Mouse (Mus musculus) testis, postnatal 14 days (tissue): Measurements from ENCODE around the gene Mdh2.
A peak's percentile ranks its signal among the peaks of the same experiment; 100 is the strongest.

Source experiments
- DNase-seq: peaks from one replicate; pipeline ENCODE4 v3.0.0; 2021; ENCODE audit warnings: low spot score

The Mdh2 gene

DNA sequence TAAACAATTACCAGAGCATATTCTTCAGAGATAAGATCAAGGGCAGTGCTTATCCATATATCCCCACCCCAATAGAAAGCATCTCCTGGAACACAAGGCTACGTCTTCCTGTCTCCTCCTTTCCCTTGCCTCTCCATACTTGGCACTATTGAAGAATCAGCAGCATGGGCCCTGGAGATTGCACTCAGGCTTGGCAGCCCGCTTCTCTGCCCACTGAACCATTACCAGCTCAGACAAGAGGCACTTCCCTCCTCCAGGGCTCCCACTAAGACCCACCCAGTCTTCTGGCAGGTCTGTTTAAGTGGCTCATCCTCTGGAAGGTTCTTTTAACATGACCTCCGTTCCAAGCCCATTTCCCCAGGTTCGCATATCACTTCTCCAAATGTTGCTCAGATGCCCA lies 1.7 kb upstream of the Mdh2 start:
- DNase-seq, result no peak

DNA sequence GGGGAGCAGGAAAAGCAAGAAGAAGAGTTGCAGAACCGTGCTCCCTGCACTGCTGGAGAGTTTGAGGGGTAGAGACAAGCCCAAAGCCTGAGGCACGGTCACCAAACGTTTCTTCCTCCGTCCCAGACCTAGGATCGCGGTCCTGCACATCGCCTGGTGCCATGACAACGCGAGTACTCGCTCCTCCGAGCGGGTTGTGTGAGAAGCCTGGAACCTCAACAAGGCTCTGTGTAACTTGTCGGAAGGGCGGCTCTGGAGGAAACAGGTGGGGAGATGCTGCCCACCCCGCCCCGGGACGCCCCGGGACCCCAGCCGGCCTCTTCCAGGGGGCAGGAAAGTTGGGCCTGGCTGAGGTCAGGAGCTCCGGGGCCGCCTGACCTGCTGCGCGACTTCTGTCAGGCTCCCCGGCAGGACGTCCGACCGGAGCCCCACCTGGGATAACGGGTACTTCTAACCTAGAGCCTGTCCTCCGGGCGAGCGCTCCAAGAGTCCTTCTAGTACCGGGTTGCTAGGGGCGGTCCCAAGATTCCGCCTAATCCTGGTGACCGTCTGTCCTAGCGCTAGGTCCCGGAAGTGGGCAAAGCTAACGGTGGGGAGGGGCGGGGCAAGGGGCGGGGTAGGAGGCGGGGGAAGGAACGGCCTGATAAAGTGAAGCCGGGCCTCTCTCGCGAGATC lies 347 bp upstream of the Mdh2 start, which contains the start of gene Styxl1:
TSS of gene Styxl1 (minus strand) at position 590 of the 675 bp plus-strand sequence.
- DNase-seq, result no peak

DNA sequence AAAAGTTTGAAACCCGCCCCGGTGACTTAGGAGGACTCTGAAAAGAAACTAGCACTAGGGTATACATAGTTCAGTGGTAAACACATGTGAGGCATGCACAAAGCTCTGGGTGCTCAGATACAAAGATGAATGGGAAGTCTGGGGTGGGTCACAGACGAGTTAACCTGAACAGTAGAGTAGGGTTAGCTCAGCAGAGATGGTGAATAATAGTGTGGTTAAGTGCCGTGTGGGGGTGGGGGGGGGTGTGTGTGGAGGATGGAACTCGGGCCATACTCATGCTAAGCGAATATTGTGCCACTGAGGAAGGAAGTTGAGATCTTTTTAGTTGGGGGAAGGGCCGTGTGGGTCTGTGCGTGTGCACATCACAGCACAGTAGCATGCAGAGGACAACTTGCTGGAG lies 2.1 kb downstream of the Mdh2 start:
- no peak for DNase-seq

DNA sequence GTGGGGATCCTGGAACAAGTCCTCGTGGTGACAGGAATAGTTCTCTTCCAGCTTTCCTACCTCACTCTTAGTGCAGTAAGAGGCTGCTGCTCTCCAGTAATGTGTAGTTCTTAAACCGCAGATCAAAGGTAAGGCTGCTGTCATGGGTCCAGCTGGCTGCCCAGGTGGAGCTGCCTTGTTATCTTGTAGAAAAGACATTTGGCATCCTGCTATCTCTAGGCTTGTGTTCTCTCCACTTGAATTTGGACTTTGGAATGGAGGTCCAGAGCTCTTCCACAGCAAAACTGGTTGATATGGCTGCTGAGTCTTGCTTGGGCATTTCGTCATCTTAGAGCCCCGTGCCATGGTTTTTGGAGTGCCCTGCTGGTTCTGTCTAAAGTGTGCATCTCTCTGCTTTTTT lies 4.6 kb downstream of the Mdh2 start:
- DNase-seq, result no peak

DNA sequence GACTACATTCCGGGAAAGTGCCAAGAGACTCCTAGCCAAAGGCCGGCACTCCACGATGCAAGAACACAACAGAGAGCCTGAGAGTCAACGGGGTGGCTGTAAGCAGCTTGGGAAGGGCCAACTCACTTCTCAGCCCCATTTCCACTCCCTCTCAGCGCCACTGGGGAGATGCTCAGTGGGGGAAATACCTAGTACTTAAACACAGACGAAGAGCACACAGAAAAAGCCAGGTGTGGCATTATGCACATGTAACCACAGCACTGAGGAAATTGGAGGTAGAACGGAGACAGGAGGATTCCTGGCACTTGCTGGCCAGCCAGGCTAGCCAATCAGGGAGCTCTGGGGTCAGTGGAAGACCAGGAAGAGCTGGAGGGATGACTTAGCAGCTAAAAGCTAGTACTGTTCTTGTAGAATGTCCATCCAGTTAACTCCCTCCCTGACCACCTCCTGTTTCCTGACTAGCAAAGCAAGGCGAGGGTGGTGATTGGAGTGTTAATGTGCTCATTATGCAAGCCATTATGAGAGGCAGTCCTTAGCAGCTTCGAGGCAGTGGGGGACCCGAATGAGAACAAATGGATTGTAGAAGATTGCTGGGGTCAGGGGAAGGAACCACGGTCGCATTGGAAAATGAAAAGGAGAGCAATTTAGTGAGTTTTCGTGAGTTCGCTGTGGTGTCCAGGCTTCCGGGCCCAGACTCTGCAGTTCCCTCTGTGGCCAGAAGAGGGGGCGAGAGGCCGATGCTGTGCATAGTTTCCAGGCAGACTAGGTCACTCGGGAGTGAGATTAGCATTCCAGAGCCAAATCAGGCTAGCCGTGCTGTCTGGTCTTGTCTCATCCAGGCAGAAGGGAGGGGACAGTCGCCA lies 15.9 kb downstream of the Mdh2 start:
- DNase-seq, result peak; percentile 75

DNA sequence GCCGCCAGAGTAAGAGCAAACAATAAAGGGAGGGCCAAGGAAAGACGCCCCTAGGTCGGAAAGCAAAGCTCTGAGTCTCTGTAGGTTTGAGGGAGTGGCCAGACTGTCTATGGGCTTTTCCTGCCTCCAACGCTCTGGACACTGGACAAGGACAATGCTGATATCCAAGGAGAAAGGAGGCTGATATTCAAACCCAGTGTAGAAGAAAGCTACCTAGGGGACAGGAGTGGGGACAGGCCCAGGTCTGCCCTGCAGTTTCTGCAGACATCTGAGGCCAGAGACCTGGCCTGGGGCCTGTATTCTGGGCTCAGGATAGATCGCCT lies 16.5 kb downstream of the Mdh2 start:
- DNase-seq, result no peak

DNA sequence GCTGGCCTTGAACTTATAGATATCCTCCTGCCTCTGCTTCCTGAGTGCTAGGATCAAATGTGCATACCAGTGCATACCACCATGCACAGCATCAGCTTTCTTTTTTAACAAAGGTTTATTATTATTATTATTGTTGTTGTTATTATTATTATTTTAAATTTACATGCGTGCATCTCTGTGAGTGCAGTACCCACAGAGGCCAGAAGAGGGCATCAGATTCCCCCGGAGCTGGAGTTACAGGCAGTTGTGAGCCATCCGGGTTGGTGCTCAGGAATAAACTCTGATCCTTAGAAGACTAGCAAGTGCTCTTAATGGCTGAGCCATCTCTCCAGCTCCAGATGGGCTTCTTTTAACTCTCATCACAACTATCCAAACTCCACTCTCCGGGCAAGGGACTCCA lies 21.5 kb downstream of the Mdh2 start:
- DNase-seq, result no peak

DNA sequence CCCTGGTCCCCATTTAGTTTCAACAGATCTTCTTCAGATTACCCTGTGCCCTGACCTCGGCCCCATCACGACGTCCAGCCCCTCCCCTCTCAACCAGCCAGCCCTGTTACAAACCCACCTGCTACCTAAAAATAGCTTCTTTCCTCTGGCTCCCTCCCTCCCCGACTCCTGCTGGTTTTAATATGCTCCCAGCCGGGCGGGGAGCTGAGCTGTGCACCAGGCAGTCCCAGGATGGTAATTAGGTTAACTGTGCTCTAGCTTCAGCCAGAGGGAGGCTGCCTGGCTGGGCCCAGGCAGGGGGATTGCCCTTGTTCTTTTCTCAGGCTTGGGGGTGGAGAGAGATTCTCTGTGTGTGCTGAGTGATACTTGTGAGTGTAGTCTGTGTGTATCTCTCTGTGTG lies 22.6 kb downstream of the Mdh2 start:
- no peak for DNase-seq

DNA sequence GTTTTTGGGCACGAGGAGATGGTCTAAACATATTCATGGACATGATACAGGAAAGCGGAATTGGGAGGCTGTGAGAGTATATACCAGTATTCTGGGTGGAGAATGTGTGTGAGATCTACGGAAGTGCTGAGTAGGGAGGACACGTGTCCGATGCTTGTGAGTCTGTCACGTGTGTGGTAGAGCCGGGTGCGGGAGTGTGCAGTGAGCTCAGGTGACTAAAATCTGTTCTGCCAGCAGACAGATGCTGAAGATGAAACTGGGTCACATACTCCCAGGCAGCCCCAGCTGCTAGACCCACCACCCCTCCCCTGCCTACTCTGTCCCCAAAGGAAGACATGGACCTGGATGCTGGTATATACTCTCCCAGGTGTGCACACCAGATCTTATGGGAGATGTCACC lies 24.4 kb downstream of the Mdh2 start:
- DNase-seq, result no peak

DNA sequence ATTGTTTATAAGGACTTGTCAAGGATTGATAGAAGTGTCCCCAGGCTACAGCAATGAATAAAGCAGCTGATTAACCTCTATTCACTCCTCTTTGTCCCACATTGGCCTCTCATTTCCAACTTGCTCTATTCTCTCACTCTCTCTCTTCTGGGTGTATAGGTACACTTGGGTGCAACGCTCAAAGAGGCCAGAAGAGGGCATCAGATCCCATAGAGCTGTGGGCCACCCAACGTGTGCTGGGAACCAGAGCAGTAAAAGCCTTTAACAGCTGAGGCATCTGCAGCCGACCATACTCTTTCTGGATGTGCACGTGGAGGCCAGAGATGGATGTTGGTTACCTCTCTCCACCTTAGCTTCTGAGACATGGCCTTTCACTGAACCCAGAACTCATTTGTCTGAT lies 24.9 kb downstream of the Mdh2 start:
- no peak for DNase-seq

DNA sequence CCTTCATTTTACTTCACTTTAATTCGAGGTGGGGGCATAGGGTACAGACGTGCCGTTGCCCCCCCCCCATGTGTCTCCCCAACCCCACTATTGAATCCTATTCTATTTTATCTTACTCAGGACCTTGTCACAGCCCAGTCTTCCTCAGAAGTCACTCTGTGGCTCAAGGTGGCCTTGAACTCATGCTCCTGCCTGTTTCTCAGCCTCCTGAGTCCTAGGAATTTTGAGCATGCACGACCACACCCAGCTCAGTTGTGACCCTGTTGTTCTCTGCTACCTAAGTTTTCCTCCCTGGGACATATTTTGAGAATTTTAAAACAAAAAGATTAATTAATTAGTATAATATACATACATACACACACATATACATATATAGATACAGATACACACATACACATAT lies 25.4 kb downstream of the Mdh2 start:
- DNase-seq, result no peak

DNA sequence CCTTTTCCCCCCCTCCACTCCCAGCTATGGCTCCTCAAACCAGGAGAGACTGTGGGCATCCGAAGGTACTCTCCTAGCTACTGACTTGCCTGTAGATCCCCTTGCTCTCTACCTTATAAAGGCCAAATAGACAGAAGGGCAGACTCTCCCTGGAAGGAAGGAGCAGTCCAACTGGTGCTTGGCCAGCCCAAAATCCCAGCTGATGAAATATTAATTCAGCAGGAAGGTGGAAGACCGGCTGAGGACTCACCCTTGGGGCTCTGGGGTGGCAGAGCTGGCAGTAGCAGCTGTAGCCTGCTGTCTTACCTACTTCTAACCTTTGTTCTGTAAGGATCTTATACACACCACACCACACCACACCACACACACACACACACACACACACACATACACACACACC lies 26.5 kb downstream of the Mdh2 start:
- DNase-seq, result no peak

DNA sequence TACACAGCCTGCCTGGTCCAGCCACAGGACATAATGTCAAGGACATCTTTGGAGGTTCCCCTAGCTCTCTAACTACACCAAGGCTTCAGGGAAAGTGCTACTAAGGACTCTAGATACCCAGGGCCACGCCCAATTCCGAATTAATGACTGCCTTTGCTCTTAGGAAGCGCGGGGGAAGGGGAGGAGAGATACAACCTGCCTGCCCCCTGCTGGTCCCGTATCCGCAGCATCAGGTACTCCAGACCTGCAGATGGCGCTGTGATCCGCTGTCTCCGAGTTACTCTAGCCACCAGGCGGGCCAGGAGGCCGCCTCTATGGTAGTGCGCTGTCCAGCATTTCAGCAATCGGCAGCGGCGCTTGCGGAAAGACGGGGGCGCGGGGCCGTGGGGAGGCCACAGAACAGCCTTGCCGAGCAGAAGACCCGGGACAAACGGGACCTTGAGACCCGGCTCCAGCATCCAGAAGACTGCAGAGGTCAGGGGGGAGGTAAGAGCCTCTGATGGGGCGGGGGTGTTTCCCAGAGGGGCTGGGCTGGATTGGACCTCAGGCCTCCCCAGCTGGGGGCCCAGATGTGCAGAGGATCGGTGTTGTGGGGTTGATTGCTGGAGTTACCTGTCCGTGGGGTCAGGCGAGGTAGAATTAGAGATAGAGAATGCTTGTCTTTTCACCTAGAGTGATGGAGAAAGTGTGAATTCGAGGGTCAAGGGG lies 28.4 kb downstream of the Mdh2 start, which contains the start of gene Srrm3:
TSS of gene Srrm3 (plus strand) at position 336 of the 708 bp plus-strand sequence.
- DNase-seq, result peak; percentile 89

DNA sequence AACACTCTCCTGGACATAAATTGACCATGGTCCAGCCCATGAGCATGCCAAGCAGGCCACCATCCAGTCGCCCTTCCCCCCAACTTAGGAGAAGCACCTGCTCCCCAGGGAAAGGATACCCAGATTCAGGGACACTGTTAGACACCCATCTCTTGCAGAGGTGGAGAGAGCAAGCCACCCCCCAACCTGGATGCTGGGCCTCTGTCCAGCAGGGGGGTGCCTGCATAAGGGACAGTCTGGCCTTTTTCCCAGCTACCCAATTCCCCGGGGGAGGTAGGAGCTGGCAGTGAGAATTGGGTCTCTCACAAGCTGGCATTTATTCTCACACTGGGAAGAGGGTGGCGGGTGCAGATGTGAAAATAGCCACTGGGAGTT lies 29.0 kb downstream of the Mdh2 start:
- no peak for DNase-seq

DNA sequence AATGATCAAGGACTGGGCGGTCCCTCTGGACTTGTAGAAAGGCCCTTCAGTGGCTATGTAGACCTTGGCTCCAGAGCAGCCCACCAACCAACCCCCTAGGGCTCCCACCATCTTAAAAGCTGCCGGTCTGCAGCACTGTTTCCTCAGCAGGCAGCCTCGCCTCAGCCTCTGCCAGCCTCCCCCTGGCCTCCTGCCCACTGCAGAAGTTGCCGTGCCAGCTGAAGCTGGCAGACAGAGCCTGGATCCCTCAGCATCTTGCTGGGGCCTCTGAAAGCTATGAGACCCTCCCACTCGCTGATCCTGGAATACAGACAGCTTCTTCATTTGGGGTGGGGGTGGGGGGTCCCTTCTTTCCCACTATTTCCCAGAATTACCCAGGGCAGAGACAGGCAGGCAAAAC lies 34.7 kb downstream of the Mdh2 start:
- DNase-seq, result no peak

DNA sequence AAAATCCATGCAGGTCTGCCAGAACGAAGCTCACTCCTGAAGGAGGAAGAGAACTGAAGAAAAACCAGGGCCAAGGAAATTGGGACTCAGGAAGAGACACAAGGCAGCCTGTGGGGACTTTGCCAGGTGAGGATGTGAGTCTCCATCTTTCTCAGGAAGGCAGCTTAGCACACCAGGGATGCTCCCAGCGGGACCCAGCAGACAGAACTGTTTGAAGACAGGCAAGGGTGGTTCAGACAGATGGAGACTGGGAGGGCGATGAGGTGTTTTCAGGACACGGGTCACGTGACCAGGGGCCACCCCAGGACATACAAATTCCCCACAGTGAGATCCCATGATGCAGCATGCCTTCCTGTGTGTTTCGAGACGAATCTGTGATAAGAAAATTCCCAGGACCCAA lies 40.2 kb downstream of the Mdh2 start:
- DNase-seq, result no peak

DNA sequence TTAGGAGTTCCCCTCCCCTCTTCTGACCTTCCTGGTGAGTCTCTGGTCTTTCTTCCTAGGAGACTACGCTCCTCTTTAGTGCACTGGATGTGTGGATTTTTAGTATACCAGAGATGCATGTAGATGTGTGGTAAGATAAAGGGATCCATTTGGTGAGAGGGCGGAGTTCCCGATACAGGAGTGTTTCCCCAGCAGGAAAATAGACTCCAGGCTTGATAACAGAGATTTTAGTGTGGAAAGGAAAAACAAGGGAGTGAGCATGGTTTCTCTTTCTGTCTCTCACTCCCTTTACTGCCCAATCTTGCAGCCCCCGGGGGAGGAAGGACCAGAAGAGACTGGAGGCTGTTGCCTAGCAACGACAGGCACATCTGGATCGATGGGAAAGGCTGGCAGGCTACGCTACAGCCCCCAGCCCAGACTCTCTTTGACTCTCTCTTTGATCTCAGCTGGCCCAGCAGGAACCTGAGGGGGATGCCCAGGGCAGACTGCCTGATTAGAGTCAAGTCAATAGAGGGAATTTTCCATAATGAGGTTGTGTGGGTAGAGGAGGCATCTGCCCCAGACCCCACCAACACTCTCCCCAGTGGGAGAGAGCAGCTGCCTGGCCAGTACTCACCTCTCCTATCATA lies 44.1 kb downstream of the Mdh2 start:
- DNase-seq, result no peak

DNA sequence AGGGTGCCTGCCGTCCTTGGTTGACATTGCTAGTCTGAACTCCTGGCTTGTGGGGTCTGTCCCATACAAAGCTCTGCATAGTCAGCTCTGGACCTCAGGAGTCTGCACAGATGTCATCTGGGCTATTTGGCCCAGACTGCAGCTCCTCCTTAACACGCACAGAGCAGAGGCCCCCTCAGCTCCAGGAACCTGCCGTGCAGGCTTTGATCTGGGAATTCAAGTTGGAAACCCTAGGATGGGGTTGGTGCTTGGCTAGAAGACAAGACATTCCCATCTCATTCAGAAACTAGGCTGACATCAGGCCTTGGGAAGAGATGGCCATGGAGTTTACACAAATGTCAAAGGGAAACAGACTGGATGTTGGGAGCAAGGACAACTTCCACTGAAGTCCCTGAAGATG lies 46.2 kb downstream of the Mdh2 start:
- DNase-seq, result no peak

DNA sequence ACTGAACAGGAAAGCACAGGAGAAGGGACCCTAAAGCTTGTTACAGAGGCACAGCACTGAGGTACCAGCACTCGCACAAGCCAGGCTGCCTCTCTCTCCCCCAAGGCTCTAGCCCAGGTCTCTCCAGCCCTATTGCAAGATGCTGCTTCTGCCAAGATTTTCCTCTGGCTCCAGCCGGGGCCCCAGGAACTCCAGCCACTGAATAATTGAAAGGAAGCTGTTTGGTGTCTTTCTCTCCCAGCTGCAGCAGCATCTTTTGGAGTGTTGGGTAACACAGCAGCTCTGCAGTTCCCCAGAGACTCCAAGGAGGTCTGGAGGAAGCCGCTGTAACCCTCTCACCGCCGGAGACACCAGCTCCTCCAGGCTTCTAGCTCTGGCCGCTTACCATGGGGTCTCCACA lies 47.9 kb downstream of the Mdh2 start:
- no peak for DNase-seq

DNA sequence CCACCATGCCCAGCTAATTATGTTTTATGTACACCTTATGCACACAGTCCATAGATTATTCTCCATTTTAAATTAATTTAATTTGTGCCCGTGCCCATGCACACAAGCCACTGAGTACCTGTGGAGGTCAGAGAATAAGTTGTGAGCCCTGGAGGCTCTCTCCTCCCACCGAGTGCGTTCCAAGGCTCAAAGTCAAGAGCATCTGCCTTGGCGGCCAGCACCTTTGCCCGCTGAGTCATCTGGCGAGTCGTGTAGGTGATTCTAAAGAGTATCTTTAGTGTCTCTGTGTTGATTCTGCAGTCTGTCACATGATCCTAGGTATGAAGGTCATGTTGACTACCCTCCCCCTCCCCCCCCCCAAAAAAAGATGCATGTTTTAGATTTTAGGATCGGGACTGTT lies 51.1 kb downstream of the Mdh2 start:
- no peak for DNase-seq

DNA sequence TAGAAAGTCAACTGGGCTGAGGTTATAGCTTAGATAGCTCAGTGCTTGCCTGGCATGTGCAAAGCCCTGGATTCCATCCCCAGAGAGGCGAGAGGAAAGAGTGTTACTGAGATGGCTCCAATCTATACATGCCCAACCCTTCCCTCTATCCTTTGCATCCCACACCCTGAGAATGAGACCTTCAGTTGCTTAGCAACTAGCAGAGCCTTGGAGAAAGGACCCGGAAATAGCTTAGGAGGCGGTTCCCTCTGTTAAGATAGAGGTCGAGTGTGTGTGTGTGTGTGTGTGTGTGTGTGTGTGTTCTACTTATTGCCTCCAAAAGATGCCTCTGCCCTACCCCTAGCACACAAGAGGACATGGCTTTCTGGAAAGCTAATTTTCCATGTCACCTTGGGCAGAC lies 54.4 kb downstream of the Mdh2 start:
- no peak for DNase-seq

DNA sequence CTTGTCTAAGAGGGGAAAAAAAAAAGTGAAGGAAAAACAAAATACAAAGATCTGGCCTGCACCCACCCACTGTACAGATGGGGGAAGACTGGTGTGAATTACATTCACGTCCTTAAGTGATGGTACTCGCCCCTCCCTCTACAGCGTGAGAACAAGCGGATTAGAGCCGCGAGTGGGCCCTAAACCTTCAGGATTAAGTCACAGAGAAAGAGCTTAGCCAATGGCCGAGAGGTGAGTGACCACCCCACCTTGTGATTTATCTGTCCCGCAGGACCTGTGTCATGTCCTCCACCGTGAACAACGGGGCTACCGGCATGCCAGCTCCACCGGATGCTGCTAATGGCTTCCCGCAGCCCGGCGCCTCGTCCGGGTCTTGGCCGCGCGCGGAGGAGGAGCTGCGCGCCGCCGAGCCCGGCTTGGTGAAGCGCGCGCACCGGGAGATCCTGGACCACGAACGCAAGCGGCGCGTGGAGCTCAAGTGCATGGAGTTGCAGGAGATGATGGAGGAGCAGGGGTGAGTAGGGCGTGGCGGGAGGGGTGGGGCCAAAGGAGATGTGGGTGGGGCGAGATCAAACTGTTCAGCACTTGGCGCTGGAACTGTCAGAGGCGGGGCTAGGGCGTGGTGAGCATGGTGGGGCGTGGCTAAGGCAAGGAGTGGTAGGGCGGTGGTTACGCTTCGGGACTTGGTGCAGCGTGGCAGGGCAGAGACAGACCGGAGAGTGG lies 56.6 kb downstream of the Mdh2 start:
- peak; percentile 69 for DNase-seq
